ENCODE assay signal across 9 mouse cellular contexts in the genomic region with DNA sequence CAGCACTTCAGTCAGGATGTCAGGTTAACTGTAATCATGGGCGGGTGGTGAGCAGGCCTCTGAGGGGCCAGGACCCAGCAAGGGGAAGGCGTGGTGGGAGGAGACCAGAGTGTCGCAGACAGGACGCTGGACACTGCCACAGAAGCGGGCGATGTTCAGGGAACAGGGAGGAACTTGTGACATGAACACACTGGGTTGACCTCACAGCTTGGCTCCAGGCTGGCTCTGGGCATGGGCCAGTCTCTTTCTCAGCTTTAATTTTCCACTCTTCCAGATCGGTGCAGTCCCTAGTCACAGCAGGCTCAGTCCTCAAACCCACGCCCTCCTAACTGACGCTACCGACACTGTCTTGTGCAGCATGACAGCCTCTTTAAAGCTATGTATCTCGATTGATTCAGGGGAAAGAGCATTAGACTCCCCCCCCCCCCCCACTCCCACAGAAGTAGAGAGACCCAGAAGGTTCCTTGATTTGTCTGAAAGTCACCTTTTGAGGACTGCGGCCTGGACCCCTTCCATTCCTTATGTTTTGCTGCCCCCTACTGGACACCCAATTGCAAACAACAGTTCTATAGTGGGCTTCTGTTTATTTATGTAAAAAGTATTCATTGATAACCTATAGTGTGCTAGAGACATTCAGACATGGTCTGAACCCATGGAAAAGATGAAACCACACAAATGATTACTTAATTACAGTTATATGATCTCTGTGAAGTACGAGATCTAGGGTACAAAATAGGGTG. TPM values are rescaled to one million over a fixed set of nuclear protein-coding genes. Genes with fewer than 3 reads are reported as not detected.
A peak's percentile ranks its signal among the peaks of the same experiment; 100 is the strongest.
DNase-seq lines count a peak whose midpoint lies in the region; ATAC-seq and TF ChIP-seq lines count a peak whose summit lies in the region.
"Had no signal": no experiment of that assay in that cellular context is flagged by ENCODE, and none has a peak within 500 bp of the region (broad histone marks: within the 10 kb centered on the region; RNA-seq: fewer than 3 reads in every experiment).

No protein-coding gene starts in this region.

- H3K79me2 ChIP-seq in heart, adult 2 months (replicated peaks; ENCODE audit: control insufficient read depth, insufficient read depth, low read length), result no peaks in the 10 kb centered on the region

- no peak overlapping the region for H3K9ac ChIP-seq in heart, adult 2 months (ENCODE audit: low read depth, low read length)
- no peak overlapping the region for H3K9ac ChIP-seq in lung, embryonic 14.5 days
- H3K9ac ChIP-seq: liver, embryonic 15.5 days had no signal

- DNase-seq in adrenal gland, postnatal 10 days, result peak; percentile 86
- DNase-seq in embryo, embryonic 9.5 days (ENCODE audit: extremely low spot score), result peak; percentile 80
- peak; percentile 53 to 62 for DNase-seq in heart, adult 2 months
- DNase-seq in kidney, postnatal 10 days, result peak; percentile 85
- DNase-seq in lung, embryonic 14.5 days, result peak; percentile 89
- peak; percentile 91 for DNase-seq in retina, embryonic 14.5 days (ENCODE audit: low spot score)
- DNase-seq in ovary, adult 18-20 months (ENCODE audit: low spot score), result no peak

- no peak for TF ChIP-seq POLR2A in heart, adult 2 months (IDR thresholded peaks at IDR 0.05; ENCODE audit: insufficient read depth, low read depth, low read length)

- TF ChIP-seq CTCF in E14TG2a.4 (conservative IDR thresholded peaks at IDR 0.05; ENCODE audit: low read length), result peak; percentile 40; the same call in 1 of the 2 replicates
- TF ChIP-seq CTCF in heart, adult 2 months (IDR thresholded peaks at IDR 0.05), result peak; percentile 79
- peak; percentile 81 for TF ChIP-seq CTCF in lung, embryonic 14.5 days (IDR thresholded peaks at IDR 0.05; ENCODE audit: low read depth)

- no peaks in the 10 kb centered on the region for H3K9me3 ChIP-seq in E14TG2a.4 (ENCODE audit: low read length)
- H3K9me3 ChIP-seq in lung, embryonic 14.5 days (ENCODE audit: low read depth, low read length), result no peaks in the 10 kb centered on the region
- H3K9me3 ChIP-seq: liver, embryonic 15.5 days had no signal

- H3K4me2 ChIP-seq in lung, embryonic 14.5 days, result no peak overlapping the region
- H3K4me2 ChIP-seq: liver, embryonic 15.5 days had no signal

- peaks cover 20% of the 10 kb centered on the region for H3K27me3 ChIP-seq in E14TG2a.4 (ENCODE audit: insufficient read depth, low read length)
- H3K27me3 ChIP-seq in heart, adult 2 months (ENCODE audit: control insufficient read depth, insufficient read depth, low read length), result no peaks in the 10 kb centered on the region
- H3K27me3 ChIP-seq in lung, embryonic 14.5 days (ENCODE audit: insufficient read depth, low read length), result no peaks in the 10 kb centered on the region; the same call in 1 of the 2 replicates

- no peak overlapping the region for H3K4me3 ChIP-seq in E14TG2a.4 (replicated peaks; ENCODE audit: low read length)
- no peak overlapping the region for H3K4me3 ChIP-seq in heart, adult 2 months
- H3K4me3 ChIP-seq in lung, embryonic 14.5 days (ENCODE audit: low read depth, low read length), result no peak overlapping the region
- H3K4me3 ChIP-seq: liver, embryonic 15.5 days had no signal

- H3K4me1 ChIP-seq in E14TG2a.4 (replicated peaks; ENCODE audit: low read depth, low read length), result peaks cover 4% of the 10 kb centered on the region; the same call in 1 of the 2 replicates
- no peaks in the 10 kb centered on the region for H3K4me1 ChIP-seq in heart, adult 2 months (ENCODE audit: control insufficient read depth, insufficient read depth, low read length)
- H3K4me1 ChIP-seq in lung, embryonic 14.5 days (ENCODE audit: insufficient read depth), result no peaks in the 10 kb centered on the region
- H3K4me1 ChIP-seq: liver, embryonic 15.5 days had no signal

- H3K27ac ChIP-seq in heart, adult 2 months, result no peak overlapping the region
- no peak overlapping the region for H3K27ac ChIP-seq in lung, embryonic 14.5 days (ENCODE audit: low read depth)
- H3K27ac ChIP-seq: liver, embryonic 15.5 days had no signal

- intact Hi-C loops in heart, adult 2 months (cut with DNase I), result loop anchor here (1.0 to 5.0 kb wide), 4 partner anchors 69 to 253 kb away; no protein-coding TSS in a partner anchor

- TF ChIP-seq EP300 in heart, adult 2 months (IDR thresholded peaks at IDR 0.05; ENCODE audit: insufficient read depth, low read depth, low read length), result no peak

- ATAC-seq in lung, embryonic 14.5 days (ENCODE audit: insufficient read depth), result peak; percentile 56; the same call in 1 of the 2 replicates

- no peaks in the 10 kb centered on the region for H3K36me3 ChIP-seq in E14TG2a.4 (ENCODE audit: insufficient read depth, low read length)
- no peaks in the 10 kb centered on the region for H3K36me3 ChIP-seq in heart, adult 2 months (ENCODE audit: control insufficient read depth, insufficient read depth, low read length)
- H3K36me3 ChIP-seq in lung, embryonic 14.5 days (ENCODE audit: insufficient read depth), result no peaks in the 10 kb centered on the region
- H3K36me3 ChIP-seq: liver, embryonic 15.5 days had no signal

- WGBS in heart, adult 2 months, result 49% methylated on average over 13 of the region's 13 CpGs
- WGBS in lung, embryonic 14.5 days, result 37% methylated on average over 13 of the region's 13 CpGs

RNA-seq across cellular contexts. Expression of a gene that starts 10.3 kb away (rescaled TPM):
- 1 to 10 TPM; 2.5 to 3.4 TPM for total RNA-seq in adrenal gland, postnatal 10 days (2021)
- not detected for total RNA-seq in heart, adult 2 months (2021)
- polyA plus RNA-seq in heart, adult 2 months (2012; rRNA removed), result 0.06 TPM in 1 of 2 replicates, not detected in the other
- polyA plus RNA-seq in lung, embryonic 14.5 days (2014; fragmentation: Nextera tagmentation; extraction: Ambion mirVana), result not detected in 2 replicates
- polyA plus RNA-seq: liver, embryonic 15.5 days had no signal

RNA-seq across cellular contexts. Expression of a gene that starts 13.9 kb away (rescaled TPM):
- 10 to 100 TPM; 20.6 to 34.4 TPM for total RNA-seq in adrenal gland, postnatal 10 days (2021)
- 1 to 10 TPM; 3.0 to 4.8 TPM for total RNA-seq in heart, adult 2 months (2021)
- 2.0 and 2.4 TPM in 2 replicates for polyA plus RNA-seq in heart, adult 2 months (2012; rRNA removed)
- 10.4 and 10.9 TPM in 2 replicates for polyA plus RNA-seq in lung, embryonic 14.5 days (2014; fragmentation: Nextera tagmentation; extraction: Ambion mirVana)

RNA-seq across cellular contexts. Expression of a gene that starts 29.2 kb away (rescaled TPM):
- not detected for total RNA-seq in adrenal gland, postnatal 10 days (2021)
- total RNA-seq in heart, adult 2 months (2021), result not detected
- polyA plus RNA-seq in heart, adult 2 months (2012; rRNA removed), result not detected in 2 replicates
- polyA plus RNA-seq in lung, embryonic 14.5 days (2014; fragmentation: Nextera tagmentation; extraction: Ambion mirVana), result not detected in 2 replicates
- polyA plus RNA-seq: liver, embryonic 15.5 days had no signal

RNA-seq across cellular contexts. Expression of a gene that starts 35.6 kb away (rescaled TPM):
- total RNA-seq in adrenal gland, postnatal 10 days (2021), result 10 to 100 TPM; 32.0 to 39.6 TPM
- total RNA-seq in heart, adult 2 months (2021), result 1 to 10 TPM; 6.0 to 6.4 TPM
- 14.4 and 16.9 TPM in 2 replicates for polyA plus RNA-seq in heart, adult 2 months (2012; rRNA removed)
- polyA plus RNA-seq in lung, embryonic 14.5 days (2014; fragmentation: Nextera tagmentation; extraction: Ambion mirVana), result 35.6 and 35.7 TPM in 2 replicates

RNA-seq across cellular contexts. Expression of a gene that starts 54.4 kb away (rescaled TPM):
- 10 to 100 TPM; 54.2 to 56.7 TPM for total RNA-seq in adrenal gland, postnatal 10 days (2021)
- 10 to 100 TPM; 25.4 to 28.9 TPM for total RNA-seq in heart, adult 2 months (2021)
- 41.0 and 43.7 TPM in 2 replicates for polyA plus RNA-seq in heart, adult 2 months (2012; rRNA removed)
- polyA plus RNA-seq in lung, embryonic 14.5 days (2014; fragmentation: Nextera tagmentation; extraction: Ambion mirVana), result 8.9 and 9.2 TPM in 2 replicates
